Mouse (Mus musculus): ENCODE data around the gene Adgra1.
A peak's percentile ranks its signal among the peaks of the same experiment; 100 is the strongest.

Gene Adgra1

GRCm38 (mm10) chr7:139850677-139851076 lies 16.7 kb downstream of the Adgra1 start:
- DNase-seq: no peak

DNA sequence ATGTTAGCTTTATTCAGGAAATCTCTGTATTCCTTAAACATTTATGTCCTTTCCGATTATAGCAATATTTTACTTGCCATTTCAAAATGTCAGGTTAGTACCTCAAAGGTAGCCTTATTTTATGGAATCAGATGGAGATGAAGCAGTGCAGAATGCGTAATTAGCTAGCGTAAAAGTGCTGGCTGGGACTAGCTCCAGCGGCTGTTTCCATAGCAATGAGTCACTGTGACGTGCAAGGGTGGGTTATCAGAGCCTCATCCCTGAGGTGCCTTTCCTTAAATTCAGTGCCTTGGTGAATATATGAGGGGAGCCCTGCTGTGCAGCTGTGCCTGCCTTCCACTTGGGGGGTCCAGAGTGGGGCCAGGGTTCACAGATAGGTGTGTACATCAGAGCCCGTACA lies 17.1 kb downstream of the Adgra1 start:
- no peak for DNase-seq

DNA sequence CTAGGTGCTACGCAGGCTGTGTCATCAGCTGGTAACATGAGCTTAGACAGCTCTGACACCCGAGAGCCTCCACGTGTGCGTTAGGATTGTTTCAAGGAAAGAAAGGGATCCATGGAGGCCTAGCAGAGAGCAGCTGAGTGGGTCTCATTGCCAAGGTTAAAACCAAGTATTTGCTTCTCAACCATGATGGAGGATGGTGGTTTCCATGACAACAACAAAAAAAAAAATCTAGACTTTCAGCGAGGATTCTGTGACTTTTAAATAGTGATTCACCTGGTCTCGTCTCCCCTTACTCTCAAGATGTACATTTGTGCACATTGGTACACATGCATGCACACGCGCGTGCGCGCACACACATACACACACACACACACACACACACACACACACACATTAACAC lies 21.3 kb downstream of the Adgra1 start:
- DNase-seq: no peak

GRCm38 (mm10) chr7:139861411-139861810 lies 27.4 kb downstream of the Adgra1 start:
- DNase-seq: peak; percentile 71

DNA sequence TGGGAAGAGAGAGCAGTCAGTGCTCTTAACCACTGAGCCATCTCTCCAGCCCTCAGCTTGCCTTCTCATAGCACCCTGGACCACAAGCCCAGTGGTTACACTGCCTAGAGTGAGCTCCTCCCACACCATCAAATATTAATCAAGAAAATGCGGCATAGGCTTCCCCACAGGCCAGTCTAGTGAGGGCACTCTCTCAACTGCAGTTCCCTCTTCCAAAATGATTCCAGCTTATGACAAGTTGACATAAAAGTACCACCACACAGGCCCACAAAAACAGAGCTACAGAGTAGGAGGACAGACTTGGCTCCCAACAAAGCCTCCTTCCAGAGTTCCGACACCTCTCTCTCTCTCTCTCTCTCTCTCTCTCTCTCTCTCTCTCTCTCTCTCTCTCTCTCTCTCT lies 29.1 kb downstream of the Adgra1 start:
- DNase-seq: no peak

DNA sequence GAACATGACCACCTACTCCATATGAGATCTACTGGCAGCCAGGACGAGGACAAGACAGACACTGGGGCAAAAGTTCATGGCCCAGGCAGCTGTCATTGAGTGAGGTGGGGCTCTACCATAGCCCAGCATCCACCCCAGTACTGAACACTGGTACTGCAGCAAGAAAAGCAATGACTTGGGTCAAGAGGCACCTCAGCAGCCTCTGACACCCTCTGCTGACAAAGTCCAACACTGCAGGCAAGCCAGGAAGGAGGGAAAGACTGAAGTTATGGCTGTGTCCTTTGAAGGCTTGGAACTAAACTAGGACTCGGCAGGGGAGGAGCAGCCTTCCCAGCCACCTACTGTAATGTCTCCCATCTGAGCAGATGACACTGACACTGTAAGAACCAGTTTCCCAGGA lies 30.3 kb downstream of the Adgra1 start:
- no peak for DNase-seq

DNA sequence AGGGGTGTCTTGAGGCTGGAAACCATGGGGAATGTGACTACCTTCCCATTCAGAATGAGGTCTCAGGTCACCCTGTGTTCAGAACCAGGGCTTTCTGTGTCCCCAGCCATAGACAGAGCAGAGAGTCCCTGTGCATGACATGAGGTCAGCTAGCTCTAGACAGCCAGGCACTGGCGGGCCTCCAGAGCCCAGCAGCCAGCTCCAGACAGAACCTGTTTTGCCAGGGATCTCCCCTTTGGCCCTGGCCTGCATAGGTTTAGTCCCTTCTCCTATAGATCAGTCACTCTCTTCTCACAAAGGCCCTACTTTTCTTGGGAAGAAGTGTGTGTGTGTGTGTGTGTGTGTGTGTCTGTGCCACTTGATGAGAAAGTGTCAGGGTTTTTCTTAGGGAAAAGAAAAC lies 30.9 kb downstream of the Adgra1 start:
- DNase-seq: no peak

DNA sequence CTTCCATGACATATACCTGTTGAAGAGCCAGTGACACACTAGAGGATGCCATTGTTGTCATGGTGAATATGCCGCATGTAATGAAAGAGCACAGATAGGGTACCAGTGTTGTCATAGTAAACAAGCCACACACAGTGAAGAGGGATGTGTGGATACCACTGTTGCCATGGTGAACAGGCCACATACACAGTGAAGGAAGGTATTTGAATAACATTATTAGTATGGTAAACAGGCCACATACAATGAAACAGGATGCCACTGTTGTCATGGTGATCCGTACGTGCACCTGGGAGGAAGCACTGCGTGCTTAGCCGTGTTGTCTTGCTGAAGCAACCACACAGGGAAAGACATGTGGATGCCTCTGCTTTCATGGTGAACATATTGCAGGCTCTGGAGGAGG lies 37.0 kb downstream of the Adgra1 start:
- no peak for DNase-seq

GRCm38 (mm10) chr7:139877167-139877792 lies 43.3 kb downstream of the Adgra1 start:
- DNase-seq: no peak

DNA sequence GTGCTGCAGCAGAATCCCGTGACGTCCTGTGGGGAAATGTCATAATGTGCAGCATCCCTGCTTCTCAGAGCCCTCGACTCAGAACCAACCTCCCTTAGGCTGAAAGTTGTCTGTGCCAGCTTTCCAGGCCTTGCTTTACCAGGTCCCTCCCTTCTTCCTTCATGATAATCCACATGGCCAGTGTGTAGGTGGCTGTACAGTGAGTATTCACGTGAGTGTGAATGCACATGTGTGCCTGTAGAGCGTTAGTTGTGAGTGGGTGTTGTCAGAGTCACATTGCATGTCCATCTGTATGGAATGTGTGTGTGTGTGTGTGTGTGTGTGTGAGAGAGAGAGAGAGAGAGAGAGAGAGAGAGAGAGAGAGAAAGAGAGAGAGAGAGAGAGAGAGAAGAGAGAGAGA lies 44.1 kb downstream of the Adgra1 start:
- DNase-seq: no peak

- no peak for DNase-seq
Observed at GRCm38 (mm10) chr7:139878621-139879020, 44.6 kb downstream of the Adgra1 start.

GRCm38 (mm10) chr7:139883545-139883944 lies 49.6 kb downstream of the Adgra1 start:
- DNase-seq: no peak

GRCm38 (mm10) chr7:139891779-139892178 lies 57.8 kb downstream of the Adgra1 start:
- no peak for DNase-seq

DNA sequence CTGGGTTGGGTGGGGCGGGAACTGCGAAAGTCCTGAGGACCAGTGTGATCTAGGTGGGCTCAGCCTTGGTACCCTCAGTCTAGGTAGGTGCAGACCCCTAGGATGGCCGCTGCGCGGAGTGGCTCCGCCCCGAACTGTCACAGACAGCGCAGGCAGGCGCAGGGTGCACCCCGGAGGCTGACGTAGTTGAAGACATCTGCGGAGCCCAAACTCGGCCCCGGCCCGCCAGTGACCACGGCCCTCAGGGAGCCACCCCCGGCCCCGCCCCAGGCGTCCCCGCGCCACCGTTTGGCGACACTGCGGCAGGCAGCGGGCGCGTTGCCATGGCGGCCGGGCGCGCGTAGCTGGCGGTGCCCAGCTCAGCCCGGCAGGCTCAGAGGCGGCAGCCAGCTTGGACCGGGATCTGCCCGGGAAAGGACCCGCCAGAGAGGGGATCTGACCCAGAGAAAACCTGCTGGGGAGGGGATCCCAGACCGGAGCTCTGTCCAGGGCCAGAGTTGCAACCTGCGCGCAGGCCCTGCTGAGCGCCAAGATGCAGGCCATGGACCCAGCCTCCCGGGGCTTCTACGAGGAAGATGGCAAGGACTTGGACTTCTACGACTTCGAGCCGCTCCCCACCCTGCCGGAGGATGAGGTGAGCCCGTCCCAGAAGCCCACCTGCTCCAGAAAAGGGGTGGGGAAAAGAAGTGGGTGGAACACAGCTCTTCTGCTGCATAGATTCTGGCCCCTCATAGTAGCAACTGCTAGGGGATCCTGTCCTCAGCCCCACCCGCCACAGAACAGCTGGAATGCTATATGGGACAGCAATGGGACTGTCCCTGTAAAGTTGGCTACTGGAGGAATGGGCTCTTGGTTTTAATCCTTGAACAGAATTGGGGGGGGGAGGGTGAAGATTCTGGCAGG lies 60.9 kb downstream of the Adgra1 start, which contains the start of gene Kndc1:
Gene Kndc1, plus strand, starts transcription at position 42 of the 903 bp plus-strand sequence.
- DNase-seq: peak; percentile 5

DNA sequence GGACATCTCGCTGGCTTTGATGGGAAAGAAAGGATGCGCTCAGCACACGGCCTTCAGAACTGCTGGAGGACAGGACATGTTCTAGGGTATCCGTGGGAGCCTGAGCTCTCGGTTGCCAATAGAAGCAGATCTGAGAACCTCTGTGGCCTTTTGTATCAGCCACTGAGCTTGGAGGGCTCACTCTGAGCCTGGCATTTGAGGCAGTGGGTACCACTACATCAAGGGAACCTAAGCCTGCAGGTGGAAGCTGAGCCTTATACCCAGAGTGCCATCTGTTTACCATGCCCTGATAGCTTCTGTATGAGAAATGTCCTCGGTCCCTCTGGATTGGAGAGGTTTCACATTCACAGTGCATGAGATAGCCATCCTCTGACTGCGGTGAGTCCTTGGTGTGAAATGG lies 62.3 kb downstream of the Adgra1 start:
- DNase-seq: no peak

GRCm38 (mm10) chr7:139896796-139897195 lies 62.8 kb downstream of the Adgra1 start:
- DNase-seq: no peak

DNA sequence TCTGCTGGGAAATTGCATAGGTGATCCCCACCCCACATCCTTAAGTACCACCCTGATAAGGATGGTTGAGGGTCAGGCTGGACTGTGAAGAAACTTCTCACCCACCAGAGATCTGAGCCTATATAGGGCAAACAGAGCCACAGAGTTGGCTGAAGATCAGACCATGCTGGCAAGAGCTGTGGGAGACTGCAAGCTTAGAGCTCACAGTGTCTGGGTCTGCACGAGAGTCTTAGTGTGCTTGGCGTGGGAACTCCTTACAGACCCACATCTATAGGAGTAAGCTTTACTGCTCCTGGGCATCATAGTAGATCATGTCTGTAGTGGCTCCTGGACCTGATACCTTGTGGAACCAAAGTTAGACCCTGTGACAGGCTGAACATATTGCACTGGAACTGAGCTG lies 64.6 kb downstream of the Adgra1 start:
- no peak for DNase-seq

GRCm38 (mm10) chr7:139899505-139899904 lies 65.5 kb downstream of the Adgra1 start:
- no peak for DNase-seq

DNA sequence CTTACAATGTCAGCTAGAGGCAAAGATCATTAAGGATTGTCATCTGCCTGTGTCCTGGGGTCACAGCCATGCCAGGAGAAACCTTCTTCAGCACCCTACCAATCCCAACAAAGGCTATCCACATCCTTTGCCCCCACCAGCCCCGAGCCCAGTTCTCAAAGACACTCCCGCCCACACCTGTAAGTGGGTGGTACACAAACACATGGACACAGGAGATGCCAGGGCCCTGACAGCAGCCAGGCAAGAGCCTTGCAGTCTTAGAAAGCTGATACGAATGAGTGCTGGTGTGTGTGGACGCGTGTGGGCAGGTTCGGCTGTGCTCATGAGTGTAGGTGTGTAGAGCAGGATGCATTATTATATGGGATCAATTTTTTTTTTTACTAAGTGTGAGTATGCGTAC lies 66.5 kb downstream of the Adgra1 start:
- DNase-seq: no peak

DNA sequence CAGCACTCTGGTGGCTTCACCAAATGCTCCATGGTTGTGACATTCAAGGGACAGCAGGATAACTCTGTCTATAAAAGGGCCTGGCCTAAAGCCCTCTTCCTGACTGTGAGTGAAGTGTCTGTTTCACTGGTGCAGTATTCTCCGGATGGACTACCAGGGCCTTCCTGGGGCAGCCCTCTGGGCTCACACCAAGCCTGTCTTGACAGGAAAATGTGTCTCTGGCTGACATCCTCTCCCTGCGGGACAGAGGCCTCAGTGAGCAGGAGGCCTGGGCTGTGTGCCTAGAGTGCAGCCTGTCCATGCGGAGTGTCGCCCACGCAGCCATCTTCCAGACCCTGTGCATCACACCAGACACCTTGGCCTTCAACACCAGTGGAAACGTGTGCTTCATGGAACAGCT lies 66.9 kb downstream of the Adgra1 start:
- DNase-seq: no peak

DNA sequence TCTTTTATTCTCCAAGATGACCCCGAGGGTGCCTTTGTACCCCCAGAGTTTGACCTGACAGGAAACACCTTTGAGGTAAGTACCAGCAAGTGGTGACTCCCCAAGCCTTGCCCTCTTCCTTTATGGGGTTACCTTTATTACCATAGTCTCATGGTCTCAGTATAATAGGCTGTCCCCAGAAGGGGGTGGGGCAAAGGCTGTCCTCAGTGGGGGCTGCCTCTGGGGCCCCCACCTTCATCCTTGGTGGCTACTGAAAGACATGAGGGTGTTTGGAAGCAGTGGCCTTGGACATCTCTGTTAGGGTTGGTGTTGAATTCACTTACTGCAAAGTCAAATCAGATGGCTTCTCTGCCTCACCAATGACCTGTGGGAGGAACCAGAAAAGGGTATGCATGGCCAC lies 68.0 kb downstream of the Adgra1 start:
- DNase-seq: no peak

DNA sequence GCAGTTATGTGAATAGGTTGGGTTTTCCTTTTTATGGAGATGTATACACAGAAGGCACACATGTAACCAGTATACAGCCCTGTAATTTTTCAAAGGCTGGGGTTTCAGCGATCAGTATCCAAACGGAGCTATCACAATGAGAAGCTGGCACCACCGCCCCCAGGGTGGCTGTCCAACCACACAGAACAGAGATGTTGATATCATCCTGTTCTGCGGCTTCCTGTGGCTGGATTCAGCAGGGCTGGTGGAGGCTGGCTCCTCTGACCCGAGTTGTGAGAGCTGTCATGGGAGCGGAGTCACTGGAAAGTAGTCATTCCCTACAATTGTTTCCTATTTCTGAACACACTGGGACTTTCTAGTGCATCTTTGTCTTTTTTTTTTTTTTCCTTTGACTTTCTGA lies 71.3 kb downstream of the Adgra1 start:
- no peak for DNase-seq

DNA sequence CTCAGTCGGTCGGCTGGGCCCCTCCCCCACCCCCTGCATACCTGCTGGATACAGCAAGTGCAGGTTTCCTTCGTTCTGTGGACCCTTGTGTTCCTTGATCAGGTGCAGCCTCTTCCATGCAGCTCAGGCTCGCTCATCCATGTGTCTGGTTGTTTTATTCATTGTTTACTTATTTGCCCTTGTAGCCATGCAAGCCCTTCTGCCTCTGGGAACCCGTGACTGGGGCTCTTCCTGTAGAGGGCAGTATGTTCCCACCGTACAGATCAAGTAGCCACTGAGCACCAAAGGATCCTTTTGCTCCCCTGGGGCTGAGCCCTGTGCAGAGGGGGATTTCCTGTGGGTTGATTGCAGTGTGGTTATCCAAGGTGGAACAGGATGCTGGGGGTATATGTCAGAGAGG lies 71.7 kb downstream of the Adgra1 start:
- DNase-seq: peak; percentile 23

GRCm38 (mm10) chr7:139908176-139908575 lies 74.2 kb downstream of the Adgra1 start:
- no peak for DNase-seq
